Mouse (Mus musculus) cortical plate, adult 2 months (tissue): Measurements from ENCODE around the gene Clip2.

ENCODE experiments used
- CTCF ChIP-seq: fragments of 200-500 bp; IDR thresholded peaks from 2 replicates; pipeline ENCODE4 v1.5.1; 2011; ENCODE audit warnings: mild to moderate bottlenecking, control low read depth, low read length; ENCODE audit not compliant: insufficient read depth; ENCODE audit errors: extremely low read depth
- POLR2A ChIP-seq: fragments of 200-500 bp; IDR thresholded peaks from 2 replicates; pipeline ENCODE4 v1.6.1; 2011; ENCODE audit warnings: mild to moderate bottlenecking, low read length, control low read depth; ENCODE audit not compliant: insufficient read depth; ENCODE audit errors: extremely low read depth

- TF ChIP-seq POLR2A (no peak), CTCF (peak; percentile 50)
Observed at GRCm38 (mm10) chr5:134490465-134490864, 61.8 kb downstream of the Clip2 start.
